Mouse (Mus musculus) embryonic facial prominence, embryonic 14.5 days (tissue): ENCODE data around the gene Cercam. TPM values are rescaled to one million over a fixed set of nuclear protein-coding genes. Genes with fewer than 3 reads are reported as not detected.

Experiments used
- ATAC-seq: fragments of 200-750 bp; cut with Nextera tagmentation; 2 replicates; pipeline ENCODE4 v1.8.0; 2017; ENCODE audit warnings: low read depth, moderate number of reproducible peaks, moderate TSS enrichment
- DNase-seq: peaks from one replicate; pipeline ENCODE4 v3.0.0-alpha.2; 2015; ENCODE audit warnings: low spot score
- H3K27ac ChIP-seq: fragments of 300-500 bp; sonication (generic); replicated peaks from 2 replicates; pipeline ENCODE4 v1.5.1; 2014; ENCODE audit warnings: low read depth, mild to moderate bottlenecking, low read length, moderate library complexity
- H3K27me3 ChIP-seq: fragments of 300-500 bp; sonication (generic); replicated peaks from 2 replicates; pipeline ENCODE4 v1.6.1; 2014; ENCODE audit warnings: low read length; ENCODE audit not compliant: control insufficient read depth, insufficient read depth
- H3K36me3 ChIP-seq: fragments of 300-500 bp; sonication (generic); 2 replicates; pipeline ENCODE4 v1.6.1; 2014; ENCODE audit warnings: low read length, mixed read lengths; ENCODE audit not compliant: control insufficient read depth, insufficient read depth
- H3K4me1 ChIP-seq: fragments of 300-500 bp; sonication (generic); 2 replicates; pipeline ENCODE4 v1.6.1; 2014; ENCODE audit warnings: antibody characterized with exemption, low read length; ENCODE audit not compliant: control insufficient read depth, insufficient read depth
- H3K4me2 ChIP-seq: fragments of 300-500 bp; sonication (generic); 2 replicates; pipeline ENCODE4 v1.6.1; 2014; ENCODE audit warnings: low read depth, mild to moderate bottlenecking, low read length, moderate library complexity, mixed read lengths
- H3K4me3 ChIP-seq: fragments of 300-500 bp; sonication (generic); 2 replicates; pipeline ENCODE4 v1.5.1; 2014; ENCODE audit warnings: low read depth, mild to moderate bottlenecking, low read length
- H3K9ac ChIP-seq: fragments of 300-500 bp; sonication (generic); 2 replicates; pipeline ENCODE4 v1.6.1; 2014; ENCODE audit warnings: low read depth, mild to moderate bottlenecking, low read length, moderate library complexity, mixed read lengths
- H3K9me3 ChIP-seq: fragments of 300-500 bp; sonication (generic); 2 replicates; pipeline ENCODE4 v1.6.1; 2016; ENCODE audit warnings: low read length; ENCODE audit not compliant: control insufficient read depth
- WGBS: fragments of 180-500 bp; shearing (Covaris S2); extraction: QIAGEN DNeasy Blood & Tissue Kit; methylation state at CpG from one replicate; pipeline ENCODE4 v1.1.7; 2014; 5-methylcytosine and 5-hydroxymethylcytosine counted together
- polyA plus RNA-seq: library from polyadenylated mRNA; unstranded; fragments of >200 nt; fragmentation: Nextera tagmentation; extraction: Ambion mirVana; gene quantifications from 2 replicates; pipeline ENCODE4 v1.2.1, GENCODE M21; 2014

Cercam gene
- polyA plus RNA-seq, 1 experiment from 2014 or later: 32.8 TPM

- Histone ChIP-seq H3K27ac (no peak overlapping the region), H3K4me1 (no peaks in the 10 kb centered on the region), H3K36me3 (peaks cover 52% of the 10 kb centered on the region), H3K9me3 (no peaks in the 10 kb centered on the region), H3K27me3 (no peaks in the 10 kb centered on the region), H3K4me3 (no peak overlapping the region), H3K4me2 (no peak overlapping the region), H3K9ac (no peak overlapping the region)
- DNase-seq (no peak), ATAC-seq (no peak)
- 39% methylated on average over 2 of the region's 2 CpGs for WGBS
These were observed 33.5 kb upstream of the Cercam start for GRCm38 (mm10) chr2:29835391-29835899.

GRCm38 (mm10) chr2:29839460-29839859 lies 29.5 kb upstream of the Cercam start:
- no peak; the same call in 1 of the 2 replicates for ATAC-seq
- 49% methylated on average over 4 of the region's 4 CpGs for WGBS
- Histone ChIP-seq H3K4me2 (no peak overlapping the region), H3K27me3 (peaks cover 16% of the 10 kb centered on the region), H3K4me3 (no peak overlapping the region), H3K9me3 (no peaks in the 10 kb centered on the region), H3K36me3 (peaks cover 59% of the 10 kb centered on the region), H3K4me1 (no peaks in the 10 kb centered on the region), H3K27ac (no peak overlapping the region), H3K9ac (no peak overlapping the region)
- DNase-seq: no peak

GRCm38 (mm10) chr2:29843231-29844105 lies 25.5 kb upstream of the Cercam start:
- Histone ChIP-seq H3K27ac (no peak overlapping the region), H3K27me3 (peaks cover 49% of the 10 kb centered on the region), H3K4me2 (no peak overlapping the region), H3K4me1 (0 out of 2 replicates have a peak, but pooled peaks cover 2% of the 10 kb centered on the region), H3K9ac (no peak overlapping the region), H3K9me3 (no peaks in the 10 kb centered on the region), H3K4me3 (no peak overlapping the region), H3K36me3 (peaks cover 34% of the 10 kb centered on the region)
- ATAC-seq (no peak), DNase-seq (no peak)
- 66% methylated on average over 9 of the region's 9 CpGs for WGBS

GRCm38 (mm10) chr2:29844115-29844514 lies 24.8 kb upstream of the Cercam start:
- H3K36me3 ChIP-seq: peaks cover 28% of the 10 kb centered on the region
- no peak overlapping the region for H3K4me2 ChIP-seq
- no peaks in the 10 kb centered on the region for H3K9me3 ChIP-seq
- peaks cover 49% of the 10 kb centered on the region for H3K27me3 ChIP-seq
- H3K4me3 ChIP-seq: no peak overlapping the region
- no peak overlapping the region for H3K9ac ChIP-seq
- 0 out of 2 replicates have a peak, but pooled peaks cover 2% of the 10 kb centered on the region for H3K4me1 ChIP-seq
- ATAC-seq (no peak), DNase-seq (no peak)
- 81% methylated on average over 2 of the region's 2 CpGs for WGBS
- H3K27ac ChIP-seq: no peak overlapping the region

- H3K4me1 ChIP-seq: peaks cover 2% of the 10 kb centered on the region; the same call in 1 of the 2 replicates
- H3K27me3 ChIP-seq: peaks cover 49% of the 10 kb centered on the region
- ATAC-seq (no peak), DNase-seq (no peak)
- WGBS: 20% methylated on average over 3 of the region's 3 CpGs
- no peak overlapping the region for H3K4me3 ChIP-seq
- no peak overlapping the region for H3K27ac ChIP-seq
- peaks cover 28% of the 10 kb centered on the region for H3K36me3 ChIP-seq
- H3K9ac ChIP-seq: no peak overlapping the region
- H3K9me3 ChIP-seq: no peaks in the 10 kb centered on the region
- H3K4me2 ChIP-seq: no peak overlapping the region
These were observed 24.3 kb upstream of the Cercam start for GRCm38 (mm10) chr2:29844661-29845060.

GRCm38 (mm10) chr2:29845636-29846035 lies 23.3 kb upstream of the Cercam start:
- DNase-seq (no peak), ATAC-seq (no peak)
- Histone ChIP-seq H3K4me3 (peak overlapping the region; percentile 26), H3K27ac (no peak overlapping the region), H3K36me3 (peaks cover 28% of the 10 kb centered on the region), H3K9ac (peak overlapping the region; percentile 20; the same call in 1 of the 2 replicates), H3K4me2 (peak overlapping the region; percentile 54), H3K27me3 (peaks cover 51% of the 10 kb centered on the region), H3K9me3 (no peaks in the 10 kb centered on the region), H3K4me1 (peaks cover 2% of the 10 kb centered on the region; the same call in 1 of the 2 replicates)
- 12% methylated on average over 24 of the region's 25 CpGs for WGBS

GRCm38 (mm10) chr2:29846061-29846853 lies 22.7 kb upstream of the Cercam start:
- no peak for DNase-seq
- 7% methylated on average over 27 of the region's 47 CpGs for WGBS
- Histone ChIP-seq H3K4me3 (peak overlapping the region; percentile 26), H3K27ac (no peak overlapping the region), H3K9me3 (no peaks in the 10 kb centered on the region), H3K9ac (peak overlapping the region; percentile 20; the same call in 1 of the 2 replicates), H3K27me3 (peaks cover 52% of the 10 kb centered on the region), H3K4me2 (peak overlapping the region; percentile 54), H3K4me1 (peaks cover 2% of the 10 kb centered on the region; the same call in 1 of the 2 replicates), H3K36me3 (peaks cover 24% of the 10 kb centered on the region)
- ATAC-seq: no peak

GRCm38 (mm10) chr2:29846911-29847310 lies 22.1 kb upstream of the Cercam start:
- 51% methylated on average over 3 of the region's 3 CpGs for WGBS
- peaks cover 52% of the 10 kb centered on the region for H3K27me3 ChIP-seq
- peaks cover 19% of the 10 kb centered on the region for H3K36me3 ChIP-seq
- no peak overlapping the region for H3K4me2 ChIP-seq
- peaks cover 2% of the 10 kb centered on the region; the same call in 1 of the 2 replicates for H3K4me1 ChIP-seq
- ATAC-seq (no peak), DNase-seq (no peak)
- H3K9ac ChIP-seq: no peak overlapping the region
- no peak overlapping the region for H3K4me3 ChIP-seq
- no peak overlapping the region for H3K27ac ChIP-seq
- no peaks in the 10 kb centered on the region for H3K9me3 ChIP-seq
